Mouse (Mus musculus) lung, adult 18-20 months (tissue): ENCODE data around the gene Trak2.
"Not testable (repeated sequence)": the region's sequence is repeated elsewhere in the genome, so short reads cannot be mapped to it uniquely, and the experiment has no call there.

Experiments
- DNase-seq, 2 experiments: peaks; one replicate each; pipeline ENCODE4 v3.0.0; 2022; ENCODE audit warnings: mixed read lengths in 2 of 2

Trak2 gene

DNA sequence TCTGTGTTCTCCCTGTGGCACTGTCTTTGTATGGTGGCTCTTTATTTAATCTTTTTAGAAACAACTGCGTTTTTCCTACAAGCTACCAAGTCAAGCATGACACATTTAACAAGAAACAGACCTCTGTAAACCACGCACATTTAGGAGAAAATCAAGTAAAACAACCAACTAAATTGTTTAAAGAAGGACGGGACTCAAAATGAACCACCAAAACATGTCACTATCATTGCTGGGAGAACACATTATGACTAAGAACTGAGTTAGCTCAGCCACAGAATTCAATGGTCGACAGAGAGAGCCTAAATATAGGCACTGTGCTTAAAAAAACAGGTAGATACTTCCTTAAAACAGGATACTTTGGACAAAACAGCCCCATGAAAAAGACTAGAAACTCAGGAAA lies 20.2 kb downstream of the Trak2 start:
- DNase-seq, result no peak

DNA sequence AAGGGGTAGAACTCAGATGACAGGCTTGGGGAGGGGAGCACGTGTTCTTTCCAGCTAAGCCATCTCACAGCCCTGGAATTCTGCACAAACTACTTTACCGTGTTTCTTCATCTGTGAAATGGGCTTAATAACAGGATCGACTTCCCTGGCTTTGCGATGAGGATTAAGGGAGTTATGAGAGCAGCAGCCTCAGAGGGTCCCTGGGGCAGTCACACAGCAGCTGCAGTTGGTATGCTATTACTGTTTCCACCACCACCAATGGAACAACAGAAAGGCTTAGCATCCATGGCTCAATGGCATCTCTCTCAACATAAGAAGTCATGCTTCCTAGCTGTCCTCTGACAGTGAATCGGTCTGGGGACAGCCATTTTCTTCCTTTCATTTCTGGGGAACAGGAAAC lies 20.7 kb downstream of the Trak2 start:
- DNase-seq, result no peak

DNA sequence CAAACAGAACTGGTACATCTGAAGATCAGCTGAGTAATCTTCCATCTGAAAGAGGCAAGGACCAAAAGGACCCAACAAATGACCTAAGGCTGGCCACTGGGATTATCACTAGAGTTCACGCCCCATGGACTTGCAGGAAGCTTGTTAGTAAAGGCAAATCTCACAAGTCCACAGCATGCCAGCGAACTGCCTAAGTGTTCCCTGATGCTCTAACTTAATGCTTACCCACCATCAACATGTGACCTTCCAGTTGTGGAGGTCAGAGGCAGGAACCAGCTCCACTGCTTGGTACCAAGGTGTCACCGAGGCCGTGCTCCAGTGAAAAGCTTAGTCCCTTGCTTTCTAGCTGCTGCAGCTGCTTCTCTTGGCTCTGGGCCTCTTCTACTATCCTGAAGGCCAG lies 21.4 kb downstream of the Trak2 start:
- no peak for DNase-seq

DNA sequence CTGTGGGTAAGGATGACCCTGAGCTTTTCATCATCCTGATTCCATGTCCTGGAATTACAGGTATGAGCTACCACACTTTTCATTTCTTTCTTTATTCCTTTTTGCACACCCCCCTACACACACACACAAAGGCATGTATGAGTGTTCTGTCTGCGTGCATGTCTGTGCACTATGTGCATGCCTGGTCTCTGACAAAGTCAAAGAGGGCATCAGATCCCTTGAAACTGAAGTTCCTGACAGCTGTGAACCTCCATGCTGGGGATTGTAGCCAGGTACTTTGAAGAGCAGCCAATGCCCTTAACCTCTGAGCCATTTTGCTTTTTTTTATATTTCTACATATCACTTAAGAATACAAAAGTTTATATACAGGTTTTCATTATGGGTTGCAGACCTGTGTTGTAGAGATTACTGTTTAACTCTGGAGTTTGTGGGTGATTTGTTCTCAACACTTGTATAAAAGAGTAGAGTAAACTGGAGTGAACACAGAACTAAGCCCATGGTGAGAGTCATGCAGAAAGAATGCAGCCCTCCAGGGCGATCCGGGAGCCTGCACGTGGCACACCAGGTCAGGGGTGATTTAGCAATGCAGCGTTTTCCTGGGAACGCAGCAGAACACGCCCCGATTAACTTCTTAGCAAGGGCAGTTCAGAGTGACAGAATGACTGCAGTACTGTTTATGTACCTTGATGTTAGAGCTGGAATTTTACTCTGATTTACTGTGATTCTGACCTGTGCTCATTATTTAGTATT lies 22.2 kb downstream of the Trak2 start:
- peak; percentile 80 to 86 for DNase-seq

DNA sequence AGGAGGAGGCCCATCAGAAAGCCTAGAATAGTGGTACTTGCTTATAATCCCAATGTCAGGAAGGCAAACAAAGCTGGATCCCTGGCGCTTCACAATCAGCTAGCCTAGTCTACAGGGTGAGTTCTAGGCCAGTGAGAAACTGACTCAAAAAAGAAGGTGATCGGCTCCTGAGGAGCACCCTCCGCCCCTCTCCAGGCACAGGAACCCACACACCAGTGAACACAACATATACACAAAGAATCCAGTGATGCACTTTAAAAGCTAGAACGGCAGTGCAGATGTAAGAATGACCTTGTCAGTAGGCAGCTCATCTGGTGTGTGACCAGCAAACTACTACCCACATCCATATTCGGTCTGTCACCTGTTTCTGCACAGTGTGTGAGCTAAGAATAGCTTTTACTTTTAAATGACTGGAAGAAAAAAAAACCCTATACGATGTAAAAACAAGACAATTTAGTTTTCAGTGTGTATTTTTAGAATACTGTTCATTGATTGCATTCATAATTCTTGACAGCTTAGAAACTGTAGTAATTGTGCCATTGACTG lies 23.6 kb downstream of the Trak2 start:
- DNase-seq, result no peak

DNA sequence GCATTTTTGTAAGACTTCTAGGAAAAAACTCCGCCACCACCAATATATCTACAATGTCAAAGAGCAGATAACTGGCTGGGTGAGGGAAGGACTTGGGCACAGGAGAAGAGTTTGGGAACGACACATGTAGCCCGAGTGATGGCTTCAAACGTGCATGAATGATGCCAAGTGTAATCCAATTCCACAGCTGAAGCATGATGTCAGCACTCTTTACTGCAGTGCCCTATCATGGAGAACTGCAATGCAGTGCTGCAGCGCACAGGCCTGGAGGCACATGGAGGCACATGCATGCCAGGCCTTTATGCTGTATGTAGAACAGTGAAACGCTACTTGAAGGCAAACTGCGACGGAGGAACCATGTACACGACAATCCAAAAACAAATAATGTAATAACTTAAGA lies 26.5 kb downstream of the Trak2 start:
- no peak for DNase-seq

DNA sequence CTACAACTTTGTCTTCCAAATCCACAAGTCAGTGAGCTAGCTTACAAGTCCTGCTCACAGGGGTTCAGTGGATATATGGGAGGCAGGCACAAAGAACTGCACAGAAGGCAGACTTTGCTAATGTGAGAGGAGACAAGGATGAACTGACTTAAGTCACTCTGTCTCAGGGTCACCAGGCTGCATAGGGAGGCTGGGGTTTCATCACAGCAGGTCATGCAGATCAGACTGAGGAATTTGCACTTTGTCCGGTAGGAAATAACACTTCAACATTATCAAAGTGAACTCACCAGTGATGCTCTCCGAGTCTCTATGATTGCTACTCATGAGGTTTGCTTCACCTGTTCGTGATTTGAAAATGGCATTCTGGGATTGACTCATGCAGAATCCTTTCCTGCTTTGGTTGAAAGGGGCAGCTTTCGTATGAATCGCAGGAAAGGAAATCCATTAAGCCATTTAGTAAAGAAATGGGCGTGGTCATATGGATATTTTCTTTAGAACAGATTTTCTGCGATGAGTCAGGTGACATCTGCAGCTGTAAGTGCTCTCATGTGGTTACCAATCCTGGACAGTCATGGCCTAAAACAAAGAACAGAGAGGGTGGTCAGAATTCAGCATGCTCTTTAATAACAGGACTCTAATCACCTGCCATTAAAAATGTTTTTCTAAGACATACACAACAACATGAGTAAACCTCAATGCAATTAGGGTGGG lies 27.1 kb downstream of the Trak2 start:
- no peak for DNase-seq

DNA sequence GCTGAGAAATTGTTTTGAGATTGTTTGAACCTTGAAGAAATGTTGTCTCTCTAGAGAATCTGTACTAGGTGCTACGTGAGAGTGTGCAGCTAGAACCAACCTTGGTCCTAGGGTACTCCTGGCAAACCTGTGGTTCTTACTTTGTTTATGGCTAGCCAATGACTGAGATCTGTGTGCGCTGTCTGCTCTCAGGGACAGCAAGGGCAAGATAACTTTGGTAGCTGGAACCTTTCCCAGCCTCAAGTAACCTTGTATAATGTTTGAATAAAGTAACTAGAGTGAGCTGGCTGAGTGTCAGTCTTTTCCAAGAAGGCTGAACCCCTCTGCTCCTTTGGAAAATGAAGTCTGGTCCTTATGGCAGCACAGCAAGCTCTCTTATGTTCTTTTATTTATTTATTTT lies 27.7 kb downstream of the Trak2 start:
- DNase-seq, result no peak

DNA sequence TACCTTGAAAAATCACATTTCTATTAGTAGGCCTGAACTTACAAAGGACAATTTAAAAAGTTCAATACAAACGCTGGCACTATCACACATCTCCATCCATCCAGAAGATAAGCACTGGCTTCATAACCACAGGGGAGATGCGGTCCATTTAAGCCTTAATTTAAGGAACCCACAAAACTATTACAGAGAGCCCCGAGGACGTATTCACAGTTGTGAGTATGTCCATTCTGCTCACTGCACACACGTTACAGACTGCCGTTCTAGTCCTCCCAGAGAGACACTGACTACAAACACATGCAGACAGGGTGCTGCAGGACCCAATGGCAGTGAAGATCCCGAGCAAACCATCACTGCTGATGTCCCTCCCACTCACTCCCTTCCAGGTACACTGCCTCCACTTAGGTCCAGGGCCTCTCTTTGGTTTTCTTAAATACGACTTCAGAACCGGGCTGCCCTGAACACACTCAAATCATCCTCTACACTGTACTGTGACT lies 35.6 kb downstream of the Trak2 start:
- no peak for DNase-seq

DNA sequence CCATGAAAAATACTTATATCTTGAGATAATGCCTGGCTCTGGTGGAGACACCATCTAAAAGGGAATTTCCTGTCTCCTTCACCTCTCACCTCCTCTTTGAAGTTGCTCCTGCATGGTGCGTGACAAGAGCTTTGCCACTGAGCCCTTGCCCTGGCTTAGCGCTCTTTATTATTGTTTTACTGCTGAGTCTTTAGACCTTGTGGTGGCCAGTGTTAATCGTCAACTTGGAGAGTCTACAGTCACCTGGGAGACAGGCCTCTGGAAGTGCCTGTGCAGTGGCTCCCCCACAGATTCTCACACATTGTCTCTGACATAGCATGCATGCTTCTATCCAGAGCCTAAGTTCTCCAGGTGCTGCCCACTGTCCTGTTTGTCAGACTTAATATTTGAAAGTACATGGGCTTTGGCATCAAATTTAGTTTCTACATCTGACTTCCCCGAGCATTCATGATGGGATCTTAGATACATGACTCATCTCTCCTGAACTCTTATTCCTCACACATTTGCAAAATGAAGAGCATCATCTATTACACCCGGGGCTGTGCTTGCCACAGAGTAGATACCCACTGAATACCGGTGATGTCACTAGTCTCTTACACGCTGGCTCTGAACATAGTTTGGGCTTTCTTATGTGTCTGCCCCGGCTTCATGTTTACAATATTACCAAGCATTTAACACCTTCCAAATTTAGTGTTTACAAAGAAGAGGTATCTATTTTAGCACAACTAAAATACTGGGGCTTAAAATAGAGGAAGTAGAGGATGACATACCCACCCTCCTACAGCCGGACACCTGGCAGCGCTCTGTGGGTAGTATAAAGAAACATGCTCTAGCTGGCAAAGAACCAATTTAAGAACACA lies 36.3 kb downstream of the Trak2 start:
- DNase-seq, result no peak

DNA sequence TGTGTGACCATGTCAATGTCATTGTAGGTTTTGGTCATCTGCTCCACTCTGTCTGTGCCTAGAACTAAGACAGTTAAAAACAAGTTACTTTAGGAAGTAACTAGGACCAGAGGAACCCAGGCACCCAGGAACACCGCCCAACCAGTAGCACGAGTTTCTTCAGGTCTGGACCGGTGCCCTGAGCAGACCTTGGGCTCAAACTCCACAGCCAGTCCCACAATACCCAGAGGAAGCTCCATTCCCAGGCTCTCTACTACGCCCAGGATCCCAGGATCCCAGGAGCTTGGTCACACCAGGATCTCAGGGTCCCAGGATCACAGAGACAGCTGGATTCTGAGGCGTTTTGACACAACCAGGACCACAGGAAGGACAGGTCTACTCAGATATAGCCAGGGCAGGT lies 46.6 kb downstream of the Trak2 start:
- no peak for DNase-seq

DNA sequence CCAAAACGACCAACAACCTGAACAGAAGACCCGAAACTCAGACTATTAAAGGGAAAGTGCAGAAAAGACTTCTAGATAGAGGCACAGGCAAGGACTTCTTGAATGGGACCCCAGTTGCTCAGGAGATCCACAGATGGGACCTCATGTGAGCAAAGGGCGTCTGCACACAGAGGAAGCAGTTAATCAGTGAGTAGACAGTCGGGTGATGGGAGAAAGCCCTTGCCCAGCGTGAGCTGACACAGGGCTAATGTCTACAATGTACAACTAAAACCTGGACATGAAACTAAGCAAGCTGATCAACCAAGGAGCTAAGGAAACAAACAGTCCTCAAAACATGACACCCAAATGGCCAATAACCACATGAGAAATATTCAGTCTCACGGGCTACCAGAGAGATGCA lies 55.7 kb downstream of the Trak2 start:
- DNase-seq, result no peak

DNA sequence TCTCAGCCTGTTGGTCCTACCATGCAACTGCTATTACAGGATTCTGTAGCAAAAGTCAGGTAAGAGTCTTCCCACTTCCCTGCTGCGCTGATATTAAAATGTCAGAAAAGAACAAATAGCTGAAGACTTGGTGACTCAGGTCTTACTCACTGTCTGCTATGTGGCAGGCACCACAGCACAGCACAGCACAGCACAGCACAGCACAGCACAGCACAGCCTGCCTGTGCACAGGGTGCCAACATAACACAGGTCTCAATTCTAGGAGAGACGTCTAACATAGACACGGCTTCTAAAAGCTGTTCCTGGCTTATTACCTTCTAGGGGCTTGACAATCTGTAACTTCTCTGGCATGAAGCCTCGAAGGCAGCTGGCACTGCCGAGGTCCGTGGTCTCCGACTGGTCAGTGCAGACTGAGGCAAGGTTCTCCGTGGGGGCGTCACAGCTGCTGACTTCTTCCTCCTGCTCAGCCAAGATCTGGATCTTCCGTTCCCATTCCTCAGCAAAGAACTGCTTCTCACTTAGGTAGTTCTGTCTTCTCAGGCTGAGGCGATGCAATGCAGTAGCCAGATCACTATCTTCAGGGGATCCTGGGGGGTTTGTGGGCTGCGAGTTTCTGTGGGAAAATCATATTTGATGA lies 63.5 kb downstream of the Trak2 start:
- no peak for DNase-seq

DNA sequence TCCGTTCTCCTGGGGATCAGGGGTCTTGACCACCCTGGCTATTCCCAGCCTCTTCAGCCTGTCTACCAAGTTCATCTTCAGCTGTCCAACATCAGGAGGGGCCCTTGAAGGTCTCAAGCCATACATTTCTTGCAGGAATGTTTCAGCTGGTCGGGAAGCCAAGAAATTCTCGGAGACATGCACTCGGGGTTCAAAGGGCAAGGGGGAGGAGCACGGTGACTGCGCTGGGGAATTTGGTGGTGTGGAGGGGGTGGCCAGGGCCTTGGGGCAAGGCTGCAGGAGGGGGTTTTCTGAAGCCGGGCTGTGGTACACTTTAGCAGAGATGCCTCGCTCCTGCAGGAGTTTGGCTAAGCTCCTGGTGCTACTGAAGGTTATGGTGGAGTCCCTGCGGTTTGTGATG lies 69.5 kb downstream of the Trak2 start:
- DNase-seq, result no peak

DNA sequence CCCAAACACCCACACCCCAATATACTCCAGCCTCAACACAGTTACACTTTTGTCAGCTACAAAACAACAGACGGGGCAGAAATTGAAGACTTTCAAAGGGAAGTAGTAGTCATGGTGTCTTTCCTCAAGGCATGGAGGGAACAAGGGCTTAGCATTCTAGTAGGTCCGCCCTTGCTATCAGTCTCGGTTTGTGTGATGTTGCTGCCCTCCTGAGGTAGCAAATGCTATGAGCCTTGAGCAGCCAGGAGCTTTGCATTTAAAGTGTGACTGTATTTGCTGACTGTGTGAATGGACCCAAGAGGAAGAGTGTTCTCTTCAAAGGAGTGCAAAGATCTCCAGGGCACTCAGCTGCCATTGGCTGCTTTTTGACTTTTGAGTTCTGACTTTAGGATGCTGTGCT lies 75.7 kb downstream of the Trak2 start:
- DNase-seq, result peak; percentile 22 to 29

DNA sequence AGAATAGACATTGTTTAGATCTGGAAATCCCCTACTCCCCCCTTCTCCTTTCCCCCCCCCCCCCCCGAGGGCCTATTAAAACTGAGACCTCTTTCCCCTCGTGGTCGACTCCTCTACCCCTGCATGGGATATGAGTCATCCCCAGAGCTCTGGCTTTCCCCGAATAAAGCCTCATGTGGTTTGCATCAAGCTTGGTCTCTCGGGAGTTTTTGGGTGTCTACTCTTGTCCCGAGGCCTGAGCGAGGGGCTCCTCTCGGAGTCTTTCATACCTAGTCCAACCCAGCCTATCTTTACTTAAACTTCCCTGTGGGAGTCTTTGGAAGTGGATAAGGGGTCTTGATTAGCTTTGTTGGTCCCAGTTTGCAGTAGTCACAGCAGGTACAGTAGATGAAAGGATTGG lies 80.8 kb downstream of the Trak2 start:
- not testable (repeated sequence) for DNase-seq

DNA sequence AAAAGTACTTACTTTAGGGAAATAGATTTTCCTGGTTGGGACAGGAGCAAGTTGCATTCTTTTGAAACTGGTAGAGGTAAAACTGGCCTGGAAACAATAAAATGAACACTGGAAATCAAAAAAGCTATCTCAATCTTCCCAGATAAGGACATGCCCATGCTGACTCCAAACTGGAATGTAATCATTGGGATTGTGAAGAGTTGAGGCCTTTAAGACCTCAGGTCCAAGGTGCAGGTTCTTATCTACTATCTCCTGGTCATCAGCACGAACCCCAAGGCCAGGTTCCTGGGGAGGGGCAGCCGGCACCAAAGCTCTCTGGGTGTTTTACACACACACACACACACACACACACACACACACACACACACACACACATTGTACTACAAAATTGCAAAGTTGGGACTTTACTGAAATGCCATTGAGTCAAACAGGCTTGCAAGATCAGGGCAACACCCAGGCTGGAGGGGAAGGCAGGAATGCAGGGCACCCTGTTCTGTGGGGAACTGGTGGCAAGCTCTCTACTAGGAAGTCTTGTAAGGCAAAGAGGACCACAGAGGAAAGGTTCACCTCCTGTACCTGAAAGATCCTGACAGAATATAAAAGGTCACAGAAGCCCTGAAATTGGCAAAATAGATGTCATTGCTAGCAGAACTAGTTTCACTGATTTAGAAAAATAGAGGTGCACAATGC lies 81.6 kb downstream of the Trak2 start:
- not testable (repeated sequence) for DNase-seq

DNA sequence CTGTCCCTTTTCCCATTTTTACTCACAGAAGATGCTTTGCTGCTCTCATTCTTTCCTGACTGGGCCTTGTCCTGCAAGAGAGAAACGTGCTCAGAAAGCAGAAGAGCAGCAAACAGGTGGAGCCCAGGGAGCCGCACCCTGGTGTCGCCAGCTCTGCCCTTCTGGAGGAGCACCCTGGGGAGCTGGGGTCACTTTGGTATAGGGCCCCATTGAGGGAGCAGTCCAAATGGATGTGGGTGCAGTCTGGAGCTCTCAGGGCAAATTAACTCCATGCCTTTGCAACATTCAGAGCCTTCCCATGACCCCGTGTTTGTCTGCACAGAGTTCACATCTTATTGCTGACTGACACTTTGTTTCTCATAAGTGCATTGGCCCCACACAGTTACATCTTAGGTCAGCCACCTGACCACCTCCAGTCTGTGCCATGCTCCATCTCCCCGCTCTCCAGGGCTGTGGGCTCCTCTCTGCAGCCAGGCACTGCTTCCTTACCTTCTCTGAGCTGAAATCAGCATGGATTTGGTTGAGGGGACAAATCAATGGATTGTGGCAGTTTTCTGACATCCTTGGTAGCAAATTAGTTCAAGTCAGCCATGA lies 82.4 kb downstream of the Trak2 start:
- DNase-seq, result not testable (repeated sequence)

DNA sequence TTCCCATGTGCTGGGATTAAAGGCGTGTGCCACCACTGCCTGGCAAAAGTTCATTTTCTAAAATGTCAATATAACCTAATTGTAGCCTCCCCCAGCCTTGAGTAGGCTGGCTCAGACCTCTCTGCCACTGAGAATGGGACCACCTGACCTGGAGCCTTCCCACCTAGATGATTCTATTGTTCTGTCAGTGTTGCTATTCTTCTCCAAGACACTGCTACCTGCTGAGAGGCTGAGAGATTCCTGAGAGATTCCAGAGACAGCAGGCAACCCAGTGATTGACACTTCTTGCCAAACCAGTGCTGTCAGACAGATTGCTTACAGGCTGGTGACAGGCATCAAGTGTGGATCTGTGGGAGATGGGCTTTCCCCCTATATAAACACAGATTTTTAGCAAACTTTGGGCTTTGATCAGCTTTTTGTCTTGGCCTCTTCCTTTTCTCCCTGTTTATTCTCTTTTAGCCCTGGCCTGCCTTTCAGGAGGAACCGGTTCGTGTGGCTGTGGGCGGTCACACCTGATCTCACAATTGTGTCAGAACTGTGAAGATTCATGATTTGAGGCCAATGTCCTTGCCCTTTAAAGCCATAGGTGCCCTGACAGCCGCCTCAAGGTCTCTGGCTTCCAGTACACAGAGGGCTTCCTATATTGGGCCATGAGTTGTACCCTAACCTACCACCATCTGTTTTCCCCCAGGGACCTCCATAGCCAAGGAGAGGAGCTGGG lies 83.2 kb downstream of the Trak2 start:
- DNase-seq, result peak; percentile 34 to 56

DNA sequence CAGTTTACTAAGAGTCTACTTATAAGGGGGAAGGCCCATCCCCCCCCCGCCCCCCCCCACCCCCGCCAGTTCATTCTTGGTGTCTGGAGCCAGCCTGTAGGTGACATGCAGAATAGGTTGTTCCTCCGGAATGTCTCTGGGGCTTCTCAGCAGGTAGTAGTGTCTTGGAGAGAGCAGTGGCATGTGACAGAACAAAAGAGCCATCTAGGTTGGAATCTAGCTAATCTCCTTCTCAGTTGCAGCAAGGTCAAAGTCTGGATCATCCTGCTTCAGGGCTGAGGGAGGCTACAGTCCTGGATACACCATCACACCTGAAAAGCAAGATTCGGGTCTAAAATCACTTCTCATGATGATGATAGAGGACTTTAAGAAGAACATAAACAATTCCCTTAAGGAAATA lies 87.6 kb downstream of the Trak2 start:
- DNase-seq, result no peak

DNA sequence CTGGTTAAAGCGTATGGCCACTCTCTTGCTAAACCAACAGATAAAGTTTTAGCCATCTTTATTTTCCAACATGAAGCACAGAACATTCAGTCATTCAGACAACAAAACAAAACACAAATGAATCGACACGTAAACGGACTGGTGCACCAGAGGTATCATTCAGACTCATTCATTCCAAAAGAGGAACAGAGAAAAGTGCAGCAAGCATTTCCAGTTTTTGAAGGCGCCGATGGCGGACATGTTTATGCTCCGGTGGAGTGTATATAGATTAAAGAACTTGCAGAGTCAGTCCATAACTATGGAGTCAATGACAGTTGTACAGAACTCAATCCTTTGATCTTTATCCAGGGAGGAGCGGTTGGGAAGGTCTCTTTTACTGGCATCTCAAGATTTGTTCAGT lies 90.0 kb downstream of the Trak2 start:
- not testable (repeated sequence) for DNase-seq
